Mouse (Mus musculus) natural killer cell, adult 2 months (primary cell): ENCODE results near the gene Rassf8.

Experiments
- DNase-seq, 2 experiments: peaks; one replicate each; pipeline ENCODE4 v3.0.0; 2022; ENCODE audit warnings: low spot score in 2 of 2

The Rassf8 gene

DNA sequence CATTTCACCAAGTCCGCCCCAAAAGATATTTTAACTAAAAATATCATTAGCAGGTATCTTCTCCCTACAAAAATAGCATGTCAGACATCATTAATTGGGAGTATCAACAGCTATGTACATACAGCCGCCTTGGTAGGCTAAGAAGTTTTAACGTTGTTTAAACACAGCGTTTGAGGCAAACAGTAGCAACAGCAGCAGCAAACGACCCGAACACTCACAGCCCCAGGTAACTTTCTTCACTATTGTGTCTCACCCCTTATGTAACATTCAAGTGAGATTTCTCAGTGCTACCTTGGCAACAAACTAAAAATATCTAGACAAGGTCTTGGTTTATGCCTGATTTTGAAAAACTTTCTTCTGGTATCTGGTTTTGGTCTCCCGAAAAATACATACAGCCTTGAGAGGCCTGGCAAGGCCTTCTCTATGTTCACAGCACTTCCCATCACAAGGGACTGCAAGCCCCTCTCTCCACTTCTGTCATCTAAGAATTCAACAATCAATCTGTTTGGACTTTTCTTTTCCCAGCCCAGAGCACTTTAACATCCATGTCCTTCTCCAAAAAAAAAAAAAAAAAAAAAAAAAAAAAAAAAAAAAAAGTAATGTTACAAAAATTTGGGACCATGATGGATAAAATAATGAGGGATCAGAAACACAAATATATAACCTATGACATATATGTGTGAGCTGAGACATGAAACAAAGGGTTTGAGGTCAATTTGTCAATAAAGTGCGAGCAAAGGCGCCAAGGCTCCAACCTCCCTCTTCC, 115.1 kb downstream of the Rassf8 start:
- no peak for DNase-seq

DNA sequence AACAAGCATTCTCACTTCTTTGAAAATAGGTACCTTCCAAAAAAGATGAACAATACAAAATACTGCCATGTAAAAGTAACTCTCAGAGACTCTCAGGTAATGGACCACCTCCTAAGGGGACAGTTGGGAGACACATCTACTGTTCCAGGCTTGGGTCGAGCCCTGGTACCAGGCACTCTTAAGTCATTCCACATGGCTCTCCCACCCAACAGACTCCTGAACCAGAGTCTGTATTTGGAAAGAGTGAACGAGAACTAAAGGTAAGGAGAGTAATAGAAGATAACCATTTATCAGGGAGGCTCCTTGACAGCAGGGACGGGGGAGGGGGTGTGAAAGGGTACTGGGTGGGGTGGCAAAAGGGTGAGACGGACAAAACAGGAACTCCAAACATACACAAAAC, 115.8 kb downstream of the Rassf8 start:
- no peak for DNase-seq

DNA sequence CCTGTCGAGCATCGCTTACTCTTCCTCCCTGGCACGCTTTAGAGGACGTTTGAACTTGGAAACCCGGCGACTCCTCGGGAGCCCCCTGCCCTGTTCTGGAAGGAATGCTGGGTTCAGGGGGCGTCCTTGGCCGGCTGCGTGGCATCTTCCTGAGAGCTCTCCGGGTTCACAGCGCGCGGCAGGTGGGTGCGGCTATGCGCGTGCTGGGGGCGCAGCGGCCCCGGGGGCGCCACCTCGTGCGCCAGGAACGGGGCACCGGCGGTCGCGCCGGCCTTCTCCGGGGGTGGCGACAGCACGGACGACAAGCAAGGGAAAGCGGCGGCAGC, 116.2 kb downstream of the Rassf8 start:
- DNase-seq = no peak

DNA sequence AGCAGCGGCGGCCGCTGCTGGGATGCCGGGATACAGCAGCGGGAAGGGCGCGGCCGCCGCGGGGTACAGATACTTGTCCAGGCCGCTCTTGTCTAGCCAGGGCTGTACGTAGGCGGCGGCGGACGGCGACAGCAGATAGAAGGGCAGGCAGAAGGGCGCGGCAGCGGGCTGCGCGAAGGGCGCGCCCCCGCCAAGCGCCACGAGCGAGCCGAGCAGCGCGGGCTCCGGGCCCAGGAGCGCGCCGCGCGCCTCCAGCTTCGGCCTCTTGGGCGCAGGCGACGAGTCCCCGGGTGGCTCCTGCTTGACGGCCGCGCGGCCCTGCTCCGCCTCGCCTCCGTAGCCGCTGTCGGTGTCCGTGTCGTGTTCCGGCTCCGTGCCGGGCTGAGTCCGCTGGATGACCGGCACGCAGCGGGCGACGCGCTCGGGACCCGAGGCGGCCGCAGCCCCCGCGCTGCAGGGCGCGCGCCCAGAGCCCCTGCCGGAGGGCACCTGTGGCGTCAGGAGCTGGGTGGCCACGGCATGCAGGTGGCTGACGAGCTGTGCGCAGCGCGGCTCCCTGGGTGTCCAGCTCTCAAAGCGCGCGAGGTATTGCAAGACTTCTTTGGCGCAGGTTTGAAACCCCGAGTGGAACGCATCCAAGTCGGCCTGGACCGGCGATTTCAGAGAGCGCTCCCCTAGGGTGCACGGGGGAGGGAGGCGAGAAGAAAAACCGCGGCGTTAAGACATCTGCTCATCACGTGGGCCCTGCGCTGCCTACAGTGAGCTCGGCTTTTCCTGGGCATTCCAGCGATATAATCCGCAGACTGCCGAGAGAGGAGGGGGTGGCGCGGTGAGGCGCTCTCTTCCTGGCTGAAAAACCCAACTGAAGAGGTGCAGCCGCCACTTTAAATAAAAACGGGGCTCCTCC, 116.8 kb downstream of the Rassf8 start:
- peak; percentile 20 to 45 for DNase-seq

DNA sequence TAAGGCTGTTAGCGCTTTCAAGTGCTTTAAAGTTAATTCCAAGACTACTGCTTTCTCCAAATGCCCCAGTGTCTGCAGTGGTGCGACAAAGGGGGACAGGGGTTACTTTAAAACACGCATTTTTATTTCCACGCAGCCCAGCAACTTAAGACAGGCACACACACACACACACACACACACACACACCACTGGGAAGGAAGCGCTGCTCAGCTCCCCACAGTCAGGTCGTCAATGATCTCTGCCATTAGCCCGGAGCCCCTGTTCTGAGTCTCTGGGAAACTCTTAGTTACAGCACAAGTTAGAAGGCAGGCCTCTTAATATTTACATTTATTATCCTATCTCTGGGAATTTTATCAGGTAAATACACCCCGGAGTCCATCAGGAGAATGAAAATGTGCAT, 117.6 kb downstream of the Rassf8 start:
- no peak for DNase-seq

DNA sequence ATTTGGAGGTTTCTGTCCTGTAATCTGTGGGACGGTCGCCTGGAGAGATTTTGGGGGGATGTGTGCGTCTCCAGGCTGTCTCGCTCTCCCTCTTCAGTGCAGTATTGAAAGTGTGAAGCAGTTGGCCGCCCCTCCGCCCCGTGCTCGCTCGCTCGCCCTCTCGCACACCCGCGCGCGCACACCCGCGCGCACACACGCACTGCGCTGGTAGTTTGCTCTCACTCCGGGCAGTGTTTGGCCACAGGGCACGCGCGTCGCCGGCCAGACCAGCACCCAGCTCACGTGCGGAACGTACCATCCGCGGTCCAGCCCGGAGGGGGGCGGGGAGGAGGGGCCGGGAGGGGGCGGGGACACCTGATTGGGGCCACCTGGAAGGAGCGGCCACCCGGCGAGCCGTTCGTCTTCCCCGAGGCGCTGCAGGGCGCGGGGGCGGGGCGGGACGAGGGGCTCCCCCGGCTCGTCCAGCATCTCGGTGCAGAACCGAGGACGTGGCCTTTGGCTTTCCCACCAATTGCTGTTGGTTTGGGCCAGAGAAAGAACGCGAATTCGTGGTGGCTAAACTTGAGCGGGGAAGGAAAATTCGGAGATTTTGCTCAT, 118.8 kb downstream of the Rassf8 start, which contains the start of gene Bhlhe41:
Gene Bhlhe41, minus strand, starts transcription at position 270 of the 597 bp plus-strand sequence.
- peak; percentile 12 to 43 for DNase-seq

DNA sequence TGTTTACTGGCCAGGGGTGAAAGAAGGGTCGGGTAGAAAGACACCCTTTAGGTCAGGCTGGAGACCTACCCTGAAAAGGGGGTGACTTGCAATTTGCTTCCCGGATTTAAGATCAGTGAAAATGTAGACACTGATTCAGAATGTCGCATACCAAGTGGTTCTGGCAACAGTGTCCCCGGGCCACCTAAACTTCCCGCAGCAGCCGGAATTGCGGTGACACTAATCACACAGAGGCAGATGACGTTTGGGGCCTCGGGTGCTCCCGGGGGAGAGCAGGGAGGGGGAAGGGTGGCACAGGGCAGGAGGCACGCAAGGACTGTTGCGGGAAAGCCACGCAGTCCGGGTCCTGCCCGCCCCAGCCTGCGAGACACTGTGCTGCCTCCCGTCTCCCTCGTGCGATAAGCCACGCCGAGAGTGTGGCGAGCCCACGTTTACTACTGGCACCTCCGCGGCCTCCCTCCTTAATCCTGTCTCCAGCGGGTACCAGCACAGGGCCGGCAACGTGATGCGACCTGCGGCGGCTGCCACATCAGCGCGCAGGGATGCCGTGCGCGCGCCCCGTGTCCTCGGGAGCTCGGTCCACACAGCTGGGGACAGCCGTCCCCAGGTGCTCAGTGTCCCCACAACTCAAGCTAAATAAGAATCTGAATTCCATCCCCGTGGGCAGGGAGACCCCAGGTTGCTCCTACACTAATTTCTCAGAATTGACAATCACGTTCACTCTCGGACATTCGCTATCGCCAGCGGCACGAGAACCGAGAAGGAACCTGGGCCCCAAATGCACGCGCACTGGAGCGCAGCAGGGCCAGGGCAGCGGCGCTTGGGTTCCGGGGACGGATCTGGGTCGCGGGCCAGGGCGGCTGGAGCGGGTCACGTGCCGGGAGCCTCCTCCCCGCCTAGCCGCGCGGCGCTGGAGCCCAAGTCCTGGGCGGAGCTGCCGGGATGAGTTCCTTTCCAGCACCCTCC, 119.6 kb downstream of the Rassf8 start:
- DNase-seq = peak in 1 of 2 experiments; percentile 36

DNA sequence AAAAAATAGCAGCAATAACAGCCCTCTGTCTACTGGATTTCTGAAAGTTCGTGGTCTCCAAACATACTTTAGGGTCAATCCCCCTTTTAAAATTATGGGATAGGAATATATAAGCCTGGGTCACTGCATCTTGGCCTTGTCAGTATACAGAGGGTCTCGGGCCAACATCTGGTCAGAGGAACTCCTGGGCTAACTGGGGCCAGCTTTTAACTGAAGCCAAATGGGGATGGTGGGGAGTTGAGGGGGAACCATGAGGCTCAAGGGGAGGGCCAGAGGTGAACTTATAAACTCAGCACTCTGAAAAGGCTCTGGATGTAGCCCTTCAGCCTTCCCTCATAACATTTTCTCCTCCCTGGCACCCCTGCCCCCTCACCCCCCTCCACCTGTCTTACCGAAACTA, 120.6 kb downstream of the Rassf8 start:
- no peak for DNase-seq
